Mouse (Mus musculus) spleen, postnatal 14 days (tissue): Measurements from ENCODE around the gene Wnt5b.

Source experiments
- DNase-seq, 2 experiments: peaks; one replicate each; pipeline ENCODE4 v3.0.0; 2021 to 2022; ENCODE audit warnings: low spot score in 2 of 2

Wnt5b gene

DNA sequence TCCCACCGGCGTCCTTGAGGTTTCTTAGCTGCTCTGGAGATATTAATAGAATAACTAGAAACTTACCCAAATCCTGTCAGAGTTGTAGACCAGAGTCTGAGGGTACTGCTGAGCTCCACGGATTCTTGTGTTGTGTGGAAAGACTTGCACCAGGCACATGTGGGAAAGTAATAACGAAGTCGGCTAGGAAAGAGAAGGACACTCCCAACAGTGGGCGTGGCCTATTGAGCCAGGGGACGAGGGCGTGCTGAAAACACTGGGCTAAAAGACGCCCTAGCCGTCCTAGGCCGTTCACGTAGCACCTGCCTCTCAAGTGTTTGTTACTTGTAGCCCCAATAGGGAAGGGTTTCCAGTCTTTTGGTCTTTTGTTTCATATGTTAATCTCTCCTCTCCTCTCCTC lies 126.8 kb downstream of the Wnt5b start, which contains the start of gene Adipor2:
Gene Adipor2 (minus strand): TSS at position 351 of the 400 bp plus-strand sequence.
- DNase-seq = peak in 1 of 2 experiments; percentile 20

DNA sequence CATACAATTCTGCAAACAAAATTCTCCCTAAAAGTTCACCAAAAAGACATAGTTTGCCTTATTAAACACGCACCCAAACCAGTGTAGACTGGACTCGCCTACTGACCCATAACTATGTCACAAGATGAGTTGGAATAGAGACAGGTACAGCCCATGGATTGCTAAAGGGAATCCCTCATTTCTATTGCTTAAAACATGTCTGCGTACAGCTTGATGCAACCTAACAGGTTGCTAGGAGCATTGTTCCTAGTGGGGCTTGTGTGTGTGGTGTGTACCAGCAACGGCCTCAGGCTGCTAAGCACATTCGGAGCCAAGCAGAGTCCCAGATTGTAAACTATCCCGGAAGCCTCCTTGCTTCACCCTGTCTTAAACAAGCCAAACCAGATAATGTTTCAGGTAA lies 127.5 kb downstream of the Wnt5b start:
- no peak for DNase-seq

DNA sequence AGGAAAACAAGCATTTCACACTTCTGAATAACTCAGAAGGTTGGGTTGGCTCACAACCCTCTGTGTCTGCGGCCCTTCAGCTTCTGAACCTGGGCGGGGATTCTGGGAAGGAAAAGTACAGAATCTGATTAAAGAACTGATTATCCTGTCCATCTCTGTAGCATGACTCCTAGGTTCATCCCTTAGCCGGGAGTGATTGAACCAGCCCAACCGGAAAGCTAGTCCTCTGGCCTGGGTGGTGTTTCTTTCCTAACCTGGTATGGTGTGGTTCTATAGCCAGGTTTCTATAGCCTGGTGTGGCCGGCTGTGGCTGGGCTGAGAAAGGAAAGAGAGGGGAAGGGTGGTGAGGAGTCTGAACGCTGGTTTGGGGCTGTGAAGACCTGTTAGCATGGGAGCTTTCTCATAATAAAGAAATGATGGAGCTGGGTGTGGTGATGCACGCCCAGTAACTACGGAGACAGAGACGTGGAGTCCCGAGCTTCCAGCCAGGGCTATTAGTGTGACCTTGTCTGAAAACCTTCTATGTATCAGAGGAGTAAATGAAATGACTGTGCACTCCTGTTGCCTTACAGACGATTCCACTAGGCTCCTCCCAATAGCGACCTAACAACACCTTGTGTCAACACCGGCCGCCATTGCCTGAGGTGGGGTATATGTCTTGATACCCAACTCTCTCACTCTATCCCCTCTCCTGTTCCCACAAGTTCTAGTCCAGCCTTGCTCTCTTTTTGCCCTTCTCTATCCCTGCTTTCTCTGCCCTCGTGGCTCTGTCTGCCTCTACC lies 129.7 kb downstream of the Wnt5b start:
- DNase-seq = no peak

DNA sequence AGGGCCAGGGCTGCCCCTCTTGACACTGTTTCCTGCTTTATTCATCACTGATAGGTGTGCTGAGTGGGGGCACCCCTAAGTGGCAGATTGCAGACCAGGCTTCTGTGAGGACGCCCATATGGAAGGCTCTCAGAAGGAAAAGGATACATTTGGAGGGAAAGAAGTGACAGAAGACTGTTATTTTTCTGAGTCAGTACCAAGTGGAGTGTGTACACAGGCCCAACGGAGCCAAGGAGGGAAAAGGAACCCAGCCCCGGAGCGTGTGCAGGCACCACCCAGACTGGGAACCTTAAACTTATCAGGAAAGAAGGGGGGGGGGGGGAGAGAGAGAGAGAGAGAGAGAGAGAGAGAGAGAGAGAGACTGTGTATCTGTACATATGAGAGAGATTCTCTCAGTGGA lies 131.6 kb downstream of the Wnt5b start:
- DNase-seq = no peak

DNA sequence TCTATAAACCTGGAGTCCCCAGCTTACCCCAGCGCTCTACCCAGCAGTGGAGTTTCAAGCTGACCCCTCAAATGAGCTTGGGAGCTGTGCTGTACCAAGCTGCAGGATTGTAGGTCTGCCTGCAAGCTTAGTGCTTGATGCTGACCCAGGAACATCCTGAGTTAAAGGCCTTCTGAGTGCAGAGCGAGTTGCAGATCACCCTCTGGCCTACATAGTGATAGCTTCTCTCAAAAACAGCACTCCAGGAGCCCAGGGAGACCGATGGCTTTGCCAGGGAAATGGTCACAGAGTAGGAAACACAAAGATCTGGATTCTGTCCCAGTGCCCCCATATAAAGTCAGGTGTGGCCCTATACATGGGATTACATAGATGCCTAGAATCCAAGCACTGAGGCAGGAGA lies 132.6 kb downstream of the Wnt5b start:
- no peak for DNase-seq

DNA sequence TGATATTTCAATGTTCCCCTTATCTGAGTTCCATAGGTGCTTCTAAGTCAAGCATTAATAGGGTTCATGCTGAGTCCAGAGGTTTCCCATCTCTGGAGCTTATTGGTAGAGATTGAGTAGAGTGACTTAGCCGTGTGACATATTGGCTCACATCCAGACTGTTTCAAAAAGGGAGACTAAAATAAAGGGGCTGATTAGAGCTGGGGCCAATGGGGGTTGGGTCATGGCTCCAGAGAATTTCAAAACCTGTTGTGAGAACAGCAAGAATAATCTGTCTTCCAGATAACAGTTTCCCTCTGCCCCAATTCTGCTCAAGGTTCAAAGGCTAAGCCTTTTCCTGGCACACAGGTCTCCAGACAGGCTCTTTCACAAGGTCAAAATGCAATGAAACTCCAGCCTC lies 134.4 kb downstream of the Wnt5b start:
- no peak for DNase-seq

DNA sequence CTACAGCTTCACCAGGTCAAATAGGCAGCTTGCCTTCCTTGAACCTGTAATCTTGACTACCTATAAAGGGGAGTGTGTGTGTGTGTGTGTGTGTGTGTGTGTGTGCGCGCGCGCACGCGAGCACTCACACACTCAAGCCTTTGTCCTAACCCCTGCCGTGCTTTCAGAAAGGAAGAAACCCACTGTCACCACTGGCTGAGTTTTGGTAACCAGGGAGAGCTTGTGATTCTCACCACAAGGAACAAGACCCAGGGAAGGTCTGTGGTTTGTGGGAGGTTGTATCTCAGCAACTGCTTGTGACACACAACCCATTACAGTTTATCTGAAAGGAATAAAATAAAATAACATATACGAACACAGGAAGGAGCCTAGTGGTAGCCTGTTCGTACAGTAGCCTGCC lies 135.6 kb downstream of the Wnt5b start:
- no peak for DNase-seq

DNA sequence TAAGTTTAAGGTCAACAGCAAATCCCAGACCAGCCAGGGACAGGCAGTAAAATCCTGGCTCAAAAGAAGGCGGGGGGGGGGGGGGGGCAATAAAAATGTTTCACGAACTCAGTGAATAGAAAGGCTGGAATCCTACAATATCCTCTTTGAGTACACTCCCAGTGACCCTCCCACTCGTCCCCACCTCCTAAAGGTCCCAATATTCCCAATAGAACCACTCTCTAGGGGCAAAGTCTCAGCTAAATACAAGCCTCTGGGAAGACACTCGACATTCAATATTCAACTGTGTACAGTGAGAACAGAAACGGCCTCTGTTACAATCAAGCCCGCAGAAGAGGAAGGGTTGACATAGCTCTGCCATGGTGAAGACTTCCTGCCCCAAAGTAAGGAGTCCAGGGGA lies 136.3 kb downstream of the Wnt5b start:
- DNase-seq = no peak

DNA sequence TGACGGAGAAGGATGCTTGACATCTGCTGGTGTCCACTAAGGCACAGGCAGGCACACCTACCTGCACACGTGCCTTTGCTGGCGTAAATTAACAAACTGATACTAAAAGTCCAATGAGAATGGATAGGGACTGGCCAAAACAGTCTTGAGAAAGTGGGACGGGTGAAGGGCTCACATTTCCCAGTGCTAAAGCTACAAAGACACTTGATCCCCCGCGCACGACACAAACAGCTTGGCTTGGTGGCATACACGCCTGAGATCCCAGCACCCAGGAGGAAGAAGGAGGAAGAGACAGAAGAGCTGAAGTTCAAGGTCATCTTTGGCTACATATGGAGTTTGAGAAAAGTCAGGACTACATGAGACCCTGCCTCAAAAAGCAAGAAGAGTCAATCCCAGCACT lies 137.6 kb downstream of the Wnt5b start:
- no peak for DNase-seq

DNA sequence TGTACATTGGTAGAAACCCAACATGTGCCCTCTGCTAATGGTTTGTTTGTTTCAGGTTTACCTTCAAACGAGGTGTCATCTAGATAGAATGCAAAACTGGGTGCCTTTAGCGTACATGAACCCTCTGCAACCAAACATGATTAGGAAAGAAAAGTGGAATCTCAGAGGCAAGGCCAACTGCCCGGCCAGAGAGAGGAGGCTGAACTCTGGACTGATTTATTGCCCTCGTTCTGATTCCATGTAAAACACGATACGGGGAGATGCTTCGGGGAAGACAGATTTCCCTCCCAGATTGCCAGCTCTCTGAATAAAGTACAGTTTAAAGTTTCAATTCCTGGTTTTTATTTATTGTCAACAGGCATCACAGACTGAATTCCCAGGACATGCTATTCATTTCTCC lies 138.8 kb downstream of the Wnt5b start:
- DNase-seq = no peak

DNA sequence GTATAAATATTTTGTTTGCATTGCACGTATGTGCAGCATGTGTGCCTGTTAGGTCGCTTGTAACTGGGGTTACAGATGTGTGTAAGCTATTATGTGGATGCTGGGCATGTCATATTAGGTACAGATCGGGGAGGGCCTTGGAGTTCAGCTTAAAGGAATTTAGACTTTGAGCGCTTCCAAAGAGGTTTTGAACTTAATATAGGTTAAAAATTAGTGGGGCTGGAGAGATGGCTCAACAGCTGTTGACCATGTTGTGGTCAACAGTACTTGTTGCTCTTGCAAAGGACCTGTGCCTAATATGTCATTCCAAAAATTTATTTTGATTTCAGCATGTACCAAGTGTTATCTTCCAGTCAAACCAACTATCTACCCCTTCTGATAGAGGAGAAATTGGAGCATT lies 139.3 kb downstream of the Wnt5b start:
- no peak for DNase-seq

DNA sequence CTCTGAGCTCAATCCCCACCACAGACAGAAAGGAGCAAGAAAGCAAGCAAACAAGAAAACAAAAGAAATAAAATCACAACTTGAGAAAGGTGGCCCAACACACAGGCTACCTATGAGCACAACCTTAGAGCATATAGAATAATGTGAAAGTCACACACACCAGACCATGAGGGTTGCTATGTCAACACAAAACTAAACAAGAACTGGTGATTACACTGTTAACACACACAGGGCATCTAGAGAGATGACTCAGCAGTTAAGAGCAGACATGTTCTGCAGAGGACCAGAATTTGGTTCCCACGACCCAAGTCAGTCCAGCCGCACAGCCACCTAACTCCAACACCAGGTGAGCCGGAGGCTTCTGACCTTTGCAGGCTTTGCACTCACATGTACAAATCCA lies 141.2 kb downstream of the Wnt5b start:
- DNase-seq = no peak

DNA sequence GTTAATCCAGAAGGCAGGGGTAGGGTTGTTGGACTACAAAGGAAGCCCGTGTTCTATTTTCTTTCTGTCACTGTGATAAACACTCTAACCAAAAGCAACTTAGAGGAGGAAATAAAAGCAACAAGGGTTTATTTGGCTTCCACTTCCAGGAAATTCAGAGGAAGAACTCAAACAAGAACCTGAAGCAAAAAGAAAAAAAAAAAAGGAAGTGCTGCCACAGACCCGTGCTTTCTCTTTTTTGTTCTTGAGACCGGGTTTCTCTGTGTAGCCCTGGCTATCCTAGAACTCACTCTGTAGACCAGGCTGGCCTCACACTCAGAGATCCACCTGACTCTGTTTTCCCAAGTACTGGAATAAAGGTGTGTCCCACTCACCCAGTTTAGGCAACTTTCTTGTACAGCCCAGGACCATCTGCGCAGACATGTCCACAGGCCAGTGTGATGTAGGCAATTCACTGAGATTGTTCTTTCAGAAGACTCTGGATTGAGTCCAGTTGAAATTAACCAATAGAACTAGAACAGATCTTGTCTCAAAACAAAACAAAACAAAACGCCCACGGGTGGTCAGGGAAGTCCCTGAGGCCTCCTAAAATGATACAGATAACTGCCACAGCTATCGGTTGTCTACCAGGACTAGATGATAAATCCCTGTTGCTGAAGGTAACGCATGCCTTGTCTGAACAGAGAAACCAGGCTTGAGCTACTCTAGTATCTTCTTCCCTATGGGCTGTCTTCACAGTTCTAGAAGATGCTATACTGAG lies 142.4 kb downstream of the Wnt5b start:
- no peak for DNase-seq

DNA sequence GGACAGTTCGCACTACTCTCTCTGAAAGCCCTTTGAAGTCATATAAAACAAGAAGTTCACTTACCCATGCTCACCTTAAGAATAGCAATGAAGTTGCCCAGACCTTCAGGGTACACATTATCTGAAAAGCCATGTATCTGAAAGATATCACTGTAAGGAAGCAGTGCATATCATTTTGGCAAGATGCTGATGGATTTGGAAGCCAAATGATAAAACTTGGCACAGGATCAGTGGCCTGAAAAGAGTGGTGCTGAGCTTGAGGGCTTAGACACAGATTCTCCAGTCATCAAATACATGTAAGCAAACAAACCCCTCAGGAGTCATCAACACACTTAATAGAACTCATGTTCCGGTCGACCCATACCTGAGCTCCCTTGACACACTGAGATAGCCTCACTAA lies 143.5 kb downstream of the Wnt5b start:
- DNase-seq = no peak

DNA sequence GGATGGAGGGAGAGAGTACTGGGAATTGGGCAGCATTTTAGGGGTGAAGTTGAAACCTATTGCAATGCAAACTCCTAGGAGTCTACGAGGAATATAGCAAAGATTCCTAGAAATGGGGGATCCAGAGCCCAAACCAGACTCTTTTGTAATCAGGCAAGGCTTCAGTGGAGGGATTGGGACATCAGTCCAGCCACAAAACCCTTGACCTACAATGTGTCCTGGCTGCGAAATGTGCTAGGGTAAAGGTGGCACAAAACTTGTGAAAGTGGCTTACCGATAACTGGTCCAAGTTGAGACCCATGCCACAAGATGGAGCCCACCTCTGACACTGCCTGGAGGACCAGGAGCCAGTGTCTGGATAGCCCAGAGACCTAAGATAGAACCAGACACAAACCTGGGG lies 144.8 kb downstream of the Wnt5b start:
- no peak for DNase-seq

DNA sequence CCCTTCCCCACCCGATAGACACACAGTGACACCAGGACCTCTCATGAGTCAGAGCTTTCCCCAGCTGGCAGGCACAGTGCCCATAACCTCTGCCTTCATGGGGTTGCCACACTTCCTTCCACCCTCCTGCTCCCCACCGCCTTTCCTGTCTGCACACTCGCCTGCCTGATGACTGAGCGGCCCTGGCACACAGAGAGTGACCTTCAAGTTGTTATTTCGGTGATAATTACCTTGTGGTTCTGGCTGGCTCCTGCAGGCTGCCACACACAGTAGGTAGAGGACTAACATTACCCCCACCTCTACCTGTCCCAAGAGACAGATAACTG lies 147.9 kb downstream of the Wnt5b start:
- peak; percentile 21 to 34 for DNase-seq

DNA sequence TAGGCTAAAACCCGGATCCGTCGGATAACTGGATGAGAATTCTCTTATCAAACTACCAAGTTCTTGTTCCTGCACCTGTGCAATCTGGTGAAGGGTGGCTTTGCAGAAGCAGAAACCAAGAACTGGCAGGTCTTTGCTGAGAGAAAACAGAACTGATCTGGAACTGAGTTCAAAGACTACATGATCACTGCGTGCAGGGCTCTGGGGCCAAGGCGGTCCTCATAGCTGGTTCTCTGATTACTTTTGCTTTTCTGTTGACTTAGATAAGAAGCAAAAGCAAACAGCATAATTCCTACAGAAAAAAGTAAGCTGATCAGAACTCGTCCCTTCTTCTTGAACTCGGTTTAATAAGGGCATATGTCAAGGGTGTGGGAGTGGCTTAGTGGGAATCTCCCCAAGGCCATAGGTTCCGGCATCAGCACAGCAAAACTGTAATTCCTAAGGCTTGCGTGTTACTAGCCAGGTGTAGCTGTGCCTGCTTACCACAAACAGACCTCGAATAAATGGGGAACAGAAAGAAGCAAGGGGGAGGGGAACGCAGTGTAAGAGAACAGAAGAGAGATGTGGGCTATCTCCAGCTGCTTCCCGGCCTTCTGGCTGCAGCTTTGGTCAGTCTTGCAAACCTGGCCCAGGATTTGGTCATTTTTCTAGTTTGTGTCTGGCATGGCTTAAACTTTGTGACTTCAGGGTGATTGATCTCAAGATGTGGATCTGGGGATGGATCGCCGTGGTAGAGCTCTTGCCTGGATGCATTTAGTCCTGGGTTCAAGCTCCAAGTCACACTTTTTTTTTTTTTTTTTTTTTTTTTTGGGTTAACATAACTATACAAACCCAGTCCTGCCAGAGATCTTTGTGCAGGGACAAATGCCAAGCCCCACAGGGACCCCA lies 148.5 kb downstream of the Wnt5b start:
- peak in 1 of 2 experiments; percentile 18 for DNase-seq

DNA sequence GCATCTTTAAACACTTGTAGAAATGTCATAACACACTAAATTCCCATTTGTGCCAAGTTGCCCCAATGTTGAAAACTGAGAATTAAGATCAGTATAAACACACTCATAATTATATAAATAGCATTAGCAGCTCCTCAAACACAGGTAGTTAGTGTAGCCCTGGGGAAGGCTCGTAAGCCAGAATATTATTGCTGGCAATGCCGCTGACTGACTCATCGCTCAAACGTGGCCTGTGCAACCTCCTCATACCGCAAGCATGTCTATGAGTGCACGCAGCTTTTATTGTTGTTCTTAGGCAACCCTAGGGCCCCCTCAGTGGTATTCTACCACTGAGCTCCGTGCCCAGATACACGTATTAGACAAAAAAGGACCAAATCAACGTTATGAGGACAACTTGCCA lies 151.3 kb downstream of the Wnt5b start:
- no peak for DNase-seq

DNA sequence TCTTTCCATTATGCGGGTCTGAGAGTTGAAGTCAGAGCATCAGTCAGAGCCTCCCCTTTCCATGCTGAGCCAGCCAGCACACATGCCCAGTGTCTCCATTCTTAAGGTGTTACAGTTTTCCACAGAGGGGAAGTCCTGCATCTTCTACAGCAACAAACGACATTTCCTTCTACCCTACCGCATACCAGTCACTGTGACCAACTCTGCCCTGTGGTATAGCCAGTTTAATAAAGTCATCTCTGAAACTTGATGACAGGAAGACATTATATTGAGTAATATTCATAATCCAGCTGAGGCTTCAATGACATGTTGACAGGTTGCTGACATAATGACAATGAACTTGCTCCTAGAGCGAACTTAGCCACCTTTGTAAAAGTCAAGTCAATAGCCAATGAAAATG lies 153.4 kb downstream of the Wnt5b start:
- no peak for DNase-seq

DNA sequence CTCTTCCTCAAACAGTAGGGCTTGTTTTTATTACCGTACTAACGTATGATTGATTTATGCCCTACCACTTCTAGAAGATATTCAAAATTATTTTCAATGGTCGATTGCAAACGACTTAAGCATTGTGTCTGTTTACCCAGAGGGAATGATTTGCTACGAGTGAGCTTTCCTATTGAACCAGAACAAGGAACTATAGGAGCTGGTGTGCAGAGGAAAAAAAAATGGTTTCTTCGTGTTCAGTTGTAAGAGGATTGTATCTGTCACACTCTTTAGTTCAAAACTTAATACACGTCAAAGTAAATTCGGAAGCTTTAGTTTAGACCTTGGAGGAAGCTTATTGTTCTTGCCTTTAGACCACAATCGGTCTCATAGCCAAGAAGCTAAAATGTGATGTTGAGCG lies 155.1 kb downstream of the Wnt5b start:
- DNase-seq = no peak

DNA sequence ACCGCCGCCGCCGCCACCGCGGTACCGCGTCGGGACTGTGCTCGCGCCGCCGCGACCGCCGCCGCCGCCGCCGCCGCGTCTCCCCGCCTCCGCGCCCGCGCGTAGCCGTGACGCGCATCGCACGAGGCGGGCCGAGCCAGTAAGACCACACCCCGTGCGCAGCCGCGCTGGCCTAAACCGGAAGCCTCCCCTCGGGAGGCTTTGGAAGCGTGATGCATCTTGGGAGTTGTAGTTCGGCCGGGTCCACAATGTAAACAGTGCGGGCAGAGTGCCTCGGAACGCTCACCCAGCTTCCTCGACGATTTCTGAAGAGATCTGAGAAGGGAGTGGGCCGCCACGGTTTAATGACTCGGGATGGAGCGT lies 155.5 kb downstream of the Wnt5b start:
- peak; percentile 91 to 95 for DNase-seq

DNA sequence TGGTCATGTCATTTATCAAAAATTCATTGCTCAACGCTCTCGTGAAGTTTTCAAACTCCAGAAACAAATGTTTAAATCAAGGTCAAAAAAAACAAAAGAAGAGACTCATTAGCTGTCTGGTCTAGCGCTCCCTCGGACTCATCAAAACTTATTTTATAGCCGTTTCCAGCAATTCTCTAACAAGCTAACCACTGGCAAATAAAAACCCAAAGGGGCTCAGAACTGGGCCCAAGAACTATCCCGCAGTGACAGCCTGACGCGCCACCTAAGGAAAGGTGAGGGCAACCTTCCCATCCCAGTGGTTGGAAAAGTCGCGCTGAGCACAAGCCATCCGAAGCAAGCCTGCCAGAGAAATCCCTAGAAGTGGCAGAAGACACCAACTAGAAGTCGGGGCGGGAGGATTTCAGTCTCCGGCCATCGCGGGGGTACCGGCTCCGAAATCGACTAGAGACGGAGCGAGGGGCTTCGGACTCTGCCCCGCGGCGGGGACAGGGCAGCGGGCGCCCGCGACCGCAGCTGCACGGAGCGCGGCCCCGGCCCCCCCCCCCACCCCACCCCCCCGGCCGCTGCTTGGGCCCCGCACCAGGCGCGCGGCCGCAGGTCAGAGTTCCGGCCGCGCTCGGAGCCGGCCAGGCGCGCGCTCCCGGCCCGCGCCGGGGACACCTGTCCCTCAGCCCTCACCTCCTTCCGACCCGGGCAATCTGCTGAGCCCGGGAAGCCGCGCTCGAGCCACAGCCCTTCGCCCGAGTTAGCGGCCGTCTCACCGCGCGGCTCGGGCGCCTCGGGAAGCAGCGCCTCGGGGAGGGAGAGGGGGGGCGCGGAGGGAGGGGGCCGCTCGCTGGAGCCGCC lies 156.1 kb downstream of the Wnt5b start:
- peak; percentile 14 to 36 for DNase-seq
